Mouse (Mus musculus): ENCODE results near the gene Tns3.

DNA sequence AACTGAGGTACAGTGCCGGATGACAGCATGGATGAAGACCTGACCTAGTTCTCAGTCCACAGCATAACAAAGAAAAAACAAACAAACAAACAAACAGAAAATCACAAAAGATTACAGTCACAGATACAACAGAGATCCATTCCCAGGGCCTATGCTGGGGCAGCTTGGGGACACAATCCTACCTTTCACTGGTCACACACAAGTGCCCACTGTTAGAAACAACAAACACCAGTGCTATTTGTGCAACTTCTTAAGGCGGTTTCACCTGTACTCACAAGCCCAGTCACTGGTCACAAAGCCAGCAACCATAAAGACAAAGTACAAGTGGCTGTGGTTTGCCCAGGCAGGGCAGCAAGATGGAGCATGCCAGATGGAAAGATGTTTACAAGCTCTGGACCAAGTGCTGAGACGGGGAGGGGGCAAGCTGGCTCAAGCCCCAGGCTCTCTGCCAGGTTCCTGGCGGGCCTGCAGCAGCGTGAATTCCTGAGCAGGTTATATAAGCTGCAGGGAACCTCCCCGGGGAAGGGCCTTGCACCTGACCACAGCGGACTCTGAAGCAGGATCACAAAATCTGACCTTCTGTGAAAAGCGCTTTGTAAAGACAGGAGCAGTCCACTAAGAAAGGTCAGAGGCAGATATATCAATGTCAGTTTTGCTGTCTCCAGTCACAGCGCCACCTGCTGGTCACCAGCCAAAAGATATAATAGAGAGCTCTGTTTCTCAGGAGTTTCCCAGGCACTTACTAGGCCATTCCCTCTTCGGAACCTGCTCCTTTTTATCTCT is 140.8 kb downstream of the Tns3 start:
- TF ChIP-seq CTCF (IDR thresholded peaks at IDR 0.05; ENCODE audit: insufficient read depth, low read depth, low read length) (peak; percentile 48; the same call in 1 of the 2 replicates), POLR2A (IDR thresholded peaks at IDR 0.05; ENCODE audit: insufficient read depth, low read depth, low read length) (no peak)
